Mouse (Mus musculus): Measurements from ENCODE around the gene Tbl1x.

DNA sequence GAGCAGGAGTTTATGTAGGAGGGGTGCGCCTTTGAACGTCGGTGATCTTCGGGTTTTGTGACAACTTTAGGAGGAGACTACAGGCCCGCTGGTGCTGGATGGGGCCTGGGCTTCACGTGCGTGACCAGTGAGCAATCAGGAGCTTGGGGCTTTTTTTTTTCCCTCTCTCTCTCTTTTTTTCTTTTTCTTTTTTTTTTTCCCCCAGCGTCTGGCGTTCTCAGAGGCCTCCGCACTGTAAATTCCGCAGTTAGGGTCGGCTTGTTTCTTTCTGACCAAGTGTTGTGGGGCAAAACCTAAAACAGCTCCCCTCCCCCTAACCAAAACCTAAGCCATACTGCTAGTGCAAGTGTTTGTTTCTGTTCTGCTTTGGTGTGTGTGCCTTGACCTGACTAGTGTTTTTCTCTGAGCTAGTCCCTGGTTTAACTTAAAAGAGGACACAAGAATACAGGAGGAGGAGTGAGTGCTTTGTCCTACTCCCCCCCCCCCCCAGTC, 1.2 kb downstream of the Tbl1x start:
- TF ChIP-seq CTCF (IDR thresholded peaks at IDR 0.05; ENCODE audit: extremely low read depth, insufficient read depth, insufficient read length, insufficient replicate concordance) (no peak), POLR2A (IDR thresholded peaks at IDR 0.05; ENCODE audit: low read depth, low read length) (no peak)

All from spleen, adult 2 months (tissue).